Mouse (Mus musculus) cerebellum, adult 2 months (tissue): ENCODE measurements around the gene Btd. TPM values are rescaled to one million over a fixed set of nuclear protein-coding genes. Genes with fewer than 3 reads are reported as not detected.

Source experiments
- DNase-seq, 2 experiments: peaks; one replicate each; pipeline ENCODE4 v3.0.0; 2021
- H3K27ac ChIP-seq: fragments of 200-500 bp; 2 replicates; pipeline ENCODE4 v1.5.1; 2012; ENCODE audit warnings: low read length, control low read depth, inconsistent platforms; ENCODE audit not compliant: insufficient read depth
- H3K27me3 ChIP-seq: fragments of 200-500 bp; 2 replicates; pipeline ENCODE4 v1.6.1; 2012; ENCODE audit warnings: inconsistent platforms, mild to moderate bottlenecking, low read length, moderate library complexity; ENCODE audit not compliant: control insufficient read depth, insufficient read depth
- H3K4me1 ChIP-seq: fragments of 200-500 bp; 2 replicates; pipeline ENCODE4 v1.6.1; 2011; ENCODE audit warnings: low read length; ENCODE audit not compliant: control insufficient read depth, insufficient read depth
- H3K4me3 ChIP-seq: fragments of 200-500 bp; replicated peaks from 2 replicates; pipeline ENCODE3; 2011; ENCODE audit warnings: mild to moderate bottlenecking, low read depth, low read length, control low read depth; ENCODE audit not compliant: insufficient read depth
- CTCF ChIP-seq: fragments of 200-500 bp; IDR thresholded peaks from 2 replicates; pipeline ENCODE4 v1.5.1; 2011; ENCODE audit warnings: low read depth, mild to moderate bottlenecking, control low read depth, low read length, moderate library complexity, borderline replicate concordance; ENCODE audit not compliant: insufficient read depth
- POLR2A ChIP-seq: fragments of 200-500 bp; IDR thresholded peaks from 2 replicates; pipeline ENCODE4 v1.6.1; 2011; ENCODE audit warnings: low read length, control low read depth, borderline replicate concordance; ENCODE audit not compliant: insufficient read depth
- WGBS: fragments of 180-500 bp; shearing (Covaris S2); methylation state at CpG from one replicate; pipeline ENCODE4 v1.1.7; 2018; 5-methylcytosine and 5-hydroxymethylcytosine counted together
- polyA plus RNA-seq: library from polyadenylated mRNA; depleted of rRNA; stranded (reverse); fragments of >200 nt; gene quantifications from 2 replicates; pipeline ENCODE4 v1.2.3, GENCODE M21; 2012

Gene Btd
- polyA plus RNA-seq, 1 experiment: 19.9 TPM

- Histone ChIP-seq H3K27me3 (no peaks in the 10 kb centered on the region; the same call in 1 of the 2 replicates), H3K4me3 (no peak overlapping the region), H3K27ac (no peak overlapping the region), H3K4me1 (no peaks in the 10 kb centered on the region)
- DNase-seq: peak; percentile 10 to 25
- no peak for TF ChIP-seq POLR2A
- TF ChIP-seq CTCF: peak; percentile 30; the same call in 1 of the 2 replicates
- 84% methylated on average over 5 of the region's 5 CpGs for WGBS
These were observed 35.9 kb upstream of the Btd start for GRCm38 (mm10) chr14:31604916-31605315.

- DNase-seq: no peak
- WGBS: 60% methylated on average over 6 of the region's 6 CpGs
- TF ChIP-seq POLR2A: no peak
- TF ChIP-seq CTCF: peak; percentile 42
- Histone ChIP-seq H3K4me3 (no peak overlapping the region), H3K4me1 (no peaks in the 10 kb centered on the region), H3K27ac (no peak overlapping the region), H3K27me3 (no peaks in the 10 kb centered on the region; the same call in 1 of the 2 replicates)
These were observed 35.3 kb upstream of the Btd start for GRCm38 (mm10) chr14:31605514-31605913.

DNA sequence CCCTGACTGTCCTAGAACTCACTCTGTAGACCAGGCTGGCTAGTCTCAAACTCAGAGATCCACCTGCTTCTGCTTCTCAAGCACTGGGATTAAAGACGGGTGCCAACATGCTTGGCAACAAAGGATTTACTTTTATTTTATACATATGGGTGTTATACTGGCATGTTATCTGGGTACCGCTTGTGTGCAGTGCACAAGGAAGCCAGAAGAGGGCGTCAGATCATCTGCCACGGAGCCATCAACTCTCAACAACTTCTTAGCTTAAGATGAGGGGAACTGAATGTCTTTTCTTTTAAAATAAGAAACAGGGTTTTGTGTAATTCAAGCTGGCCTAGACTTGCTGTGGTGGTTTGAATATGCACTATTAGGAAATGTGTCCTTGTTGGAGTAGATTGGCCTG is 28.8 kb upstream of the Btd start:
- H3K27ac ChIP-seq: no peak overlapping the region
- 63% methylated on average over 4 of the region's 4 CpGs for WGBS
- no peaks in the 10 kb centered on the region for H3K4me1 ChIP-seq
- no peak for TF ChIP-seq POLR2A
- no peak for TF ChIP-seq CTCF
- H3K27me3 ChIP-seq: no peaks in the 10 kb centered on the region
- no peak for DNase-seq
- no peak overlapping the region for H3K4me3 ChIP-seq

GRCm38 (mm10) chr14:31613671-31614070 is 27.2 kb upstream of the Btd start:
- no peaks in the 10 kb centered on the region for H3K27me3 ChIP-seq
- WGBS: 79% methylated on average over 5 of the region's 5 CpGs

DNA sequence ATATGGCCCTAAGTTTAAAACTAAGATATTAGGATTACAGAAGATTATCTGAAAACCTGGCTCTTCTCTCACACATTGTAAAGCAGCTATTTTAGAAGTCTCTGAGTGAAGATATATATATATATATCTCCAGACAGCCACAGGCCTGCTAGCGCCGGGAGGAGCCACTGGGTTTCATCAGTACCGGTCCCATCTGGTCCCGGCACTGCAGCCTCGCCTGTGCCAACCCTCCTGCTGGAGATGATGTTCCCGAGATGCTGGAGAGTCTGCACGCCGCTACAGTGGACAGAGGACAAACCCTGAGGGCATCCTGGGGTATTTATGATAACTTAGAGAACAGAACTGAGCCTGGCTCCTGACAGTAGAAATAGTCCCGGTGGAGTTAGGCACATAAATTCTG is 23.6 kb upstream of the Btd start:
- H3K27me3 ChIP-seq: no peaks in the 10 kb centered on the region
- DNase-seq: peak in 1 of 2 experiments; percentile 5
- TF ChIP-seq POLR2A (no peak), CTCF (no peak)
- no peaks in the 10 kb centered on the region; the same call in 1 of the 2 replicates for H3K4me1 ChIP-seq
- no peak overlapping the region for H3K27ac ChIP-seq
- H3K4me3 ChIP-seq: no peak overlapping the region
- WGBS: 42% methylated on average over 9 of the region's 9 CpGs

More at GRCm38 (mm10) chr14:31613671-31614070, 27.2 kb upstream of the Btd start:
- Histone ChIP-seq H3K4me1 (no peaks in the 10 kb centered on the region; the same call in 1 of the 2 replicates), H3K4me3 (no peak overlapping the region), H3K27ac (no peak overlapping the region)
- TF ChIP-seq CTCF (no peak), POLR2A (no peak)
- DNase-seq: no peak

- TF ChIP-seq POLR2A (no peak), CTCF (no peak)
- WGBS: 92% methylated on average over 3 of the region's 3 CpGs
- no peak for DNase-seq
- Histone ChIP-seq H3K4me1 (no peaks in the 10 kb centered on the region; the same call in 1 of the 2 replicates), H3K27me3 (no peaks in the 10 kb centered on the region), H3K27ac (no peak overlapping the region), H3K4me3 (no peak overlapping the region)
These were observed 22.8 kb upstream of the Btd start for GRCm38 (mm10) chr14:31617997-31618396.

- DNase-seq: no peak
- 67% methylated on average over 9 of the region's 9 CpGs for WGBS
- Histone ChIP-seq H3K27me3 (no peaks in the 10 kb centered on the region), H3K27ac (no peak overlapping the region), H3K4me3 (no peak overlapping the region), H3K4me1 (no peaks in the 10 kb centered on the region; the same call in 1 of the 2 replicates)
- TF ChIP-seq CTCF: no peak
- TF ChIP-seq POLR2A: no peak
These were observed 20.1 kb upstream of the Btd start for GRCm38 (mm10) chr14:31620591-31621223.

DNA sequence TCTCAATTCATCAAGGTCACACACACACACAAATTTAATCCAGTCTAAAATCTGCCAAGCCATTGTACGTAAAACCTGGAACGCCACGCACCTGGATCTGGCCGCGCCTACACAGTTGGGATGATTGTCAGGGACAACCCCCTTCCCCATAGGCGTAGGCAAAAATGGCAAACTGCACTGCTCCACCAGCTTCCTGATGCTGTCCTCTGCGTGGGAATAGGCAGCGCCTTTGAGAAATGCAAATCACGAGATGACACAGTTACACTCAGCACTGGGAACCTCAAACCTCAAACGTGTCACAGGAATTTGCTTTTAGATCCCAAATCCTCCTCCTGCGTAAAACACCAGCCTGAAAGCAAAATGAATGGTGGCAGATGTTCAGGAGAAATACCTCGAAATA is 18.1 kb upstream of the Btd start:
- 87% methylated on average over 12 of the region's 12 CpGs for WGBS
- DNase-seq: no peak
- H3K4me1 ChIP-seq: no peaks in the 10 kb centered on the region
- no peak for TF ChIP-seq CTCF
- no peak for TF ChIP-seq POLR2A
- no peak overlapping the region for H3K27ac ChIP-seq
- H3K4me3 ChIP-seq: no peak overlapping the region
- no peaks in the 10 kb centered on the region for H3K27me3 ChIP-seq
